Mouse (Mus musculus) erythroblast, embryonic 14.5 days (primary cell): ENCODE measurements around the gene Casq1.

Experiments used
- GATA1 ChIP-seq: IDR thresholded peaks from 2 replicates; pipeline ENCODE4 v1.6.1; 2012; ENCODE audit warnings: low read length, inconsistent platforms, mixed read lengths
- TAL1 ChIP-seq: IDR thresholded peaks from 3 replicates; pipeline ENCODE4 v1.6.1; 2012; ENCODE audit warnings: low read length, inconsistent platforms, mixed read lengths

- no peak for TF ChIP-seq GATA1
- TF ChIP-seq TAL1 = no peak
These were observed 16.1 kb downstream of the Casq1 start for GRCm38 (mm10) chr1:172203566-172203965.
